Mouse (Mus musculus) neural tube, embryonic 15.5 days (tissue): ENCODE data around the gene Vmn1r55. TPM values are rescaled to one million over a fixed set of nuclear protein-coding genes. Genes with fewer than 3 reads are reported as not detected.

Experiments used
- ATAC-seq: fragments of 200-750 bp; cut with Nextera tagmentation; 2 replicates; pipeline ENCODE4 v1.8.0; 2017; ENCODE audit warnings: mild to moderate bottlenecking, moderate TSS enrichment, moderate library complexity; ENCODE audit not compliant: low FRiP score
- H3K27ac ChIP-seq: fragments of 300-500 bp; sonication (generic); replicated peaks from 2 replicates; pipeline ENCODE4 v1.5.1; 2015; ENCODE audit warnings: mild to moderate bottlenecking, inconsistent platforms
- H3K27me3 ChIP-seq: fragments of 300-500 bp; sonication (generic); replicated peaks from 2 replicates; pipeline ENCODE4 v1.6.1; 2015; ENCODE audit warnings: inconsistent platforms
- H3K36me3 ChIP-seq: fragments of 300-500 bp; sonication (generic); 2 replicates; pipeline ENCODE4 v1.6.1; 2015; ENCODE audit warnings: inconsistent platforms
- H3K4me1 ChIP-seq: fragments of 300-500 bp; sonication (generic); 2 replicates; pipeline ENCODE4 v1.6.1; 2015; ENCODE audit warnings: inconsistent platforms
- H3K4me2 ChIP-seq: fragments of 300-500 bp; sonication (generic); 2 replicates; pipeline ENCODE4 v1.6.1; 2015; ENCODE audit warnings: inconsistent platforms, mild to moderate bottlenecking, moderate library complexity
- H3K4me3 ChIP-seq: fragments of 300-500 bp; sonication (generic); replicated peaks from 2 replicates; pipeline ENCODE4 v1.5.1; 2015; ENCODE audit warnings: mild to moderate bottlenecking, inconsistent platforms
- H3K9ac ChIP-seq: fragments of 300-500 bp; sonication (generic); replicated peaks from 2 replicates; pipeline ENCODE4 v1.6.1; 2015; ENCODE audit warnings: mild to moderate bottlenecking, inconsistent platforms
- H3K9me3 ChIP-seq: fragments of 300-500 bp; sonication (generic); replicated peaks from 2 replicates; pipeline ENCODE4 v1.6.1; 2016; ENCODE audit warnings: inconsistent platforms
- WGBS: fragments of 180-500 bp; shearing (Covaris S2); methylation state at CpG from one replicate; pipeline ENCODE4 v1.1.7; 2015; ENCODE audit warnings: mixed read lengths; 5-methylcytosine and 5-hydroxymethylcytosine counted together
- polyA plus RNA-seq: library from polyadenylated mRNA; unstranded; fragments of >200 nt; fragmentation: Nextera tagmentation; extraction: Ambion mirVana; gene quantifications from 2 replicates; pipeline ENCODE4 v1.2.1, GENCODE M21; 2015

Vmn1r55 gene
- polyA plus RNA-seq, 1 experiment from 2014 or later = 0.05 TPM

GRCm38 (mm10) chr7:5092831-5093510, 56.5 kb downstream of the Vmn1r55 start:
- no peak for ATAC-seq
- WGBS = 93% methylated on average over 21 of the region's 21 CpGs

GRCm38 (mm10) chr7:5092381-5092780, 57.1 kb downstream of the Vmn1r55 start:
- no peak for ATAC-seq
- Histone ChIP-seq H3K27ac (no peak overlapping the region), H3K9me3 (no peaks in the 10 kb centered on the region), H3K4me3 (no peak overlapping the region), H3K27me3 (no peaks in the 10 kb centered on the region), H3K9ac (no peak overlapping the region), H3K4me1 (peaks cover 6% of the 10 kb centered on the region; the same call in 1 of the 2 replicates), H3K4me2 (no peak overlapping the region), H3K36me3 (peaks cover 60% of the 10 kb centered on the region)
- 85% methylated on average over 6 of the region's 6 CpGs for WGBS

More at GRCm38 (mm10) chr7:5092831-5093510, 56.5 kb downstream of the Vmn1r55 start:
- Histone ChIP-seq H3K4me1 (peaks cover 1% of the 10 kb centered on the region; the same call in 1 of the 2 replicates), H3K27ac (no peak overlapping the region), H3K9ac (no peak overlapping the region), H3K4me2 (no peak overlapping the region), H3K4me3 (no peak overlapping the region), H3K27me3 (no peaks in the 10 kb centered on the region), H3K36me3 (peaks cover 66% of the 10 kb centered on the region), H3K9me3 (no peaks in the 10 kb centered on the region)

GRCm38 (mm10) chr7:5091008-5091728, 58.3 kb downstream of the Vmn1r55 start:
- H3K27me3 ChIP-seq = no peaks in the 10 kb centered on the region
- no peak overlapping the region for H3K9ac ChIP-seq
- peaks cover 11% of the 10 kb centered on the region; the same call in 1 of the 2 replicates for H3K4me1 ChIP-seq
- H3K4me3 ChIP-seq = no peak overlapping the region
- no peak overlapping the region for H3K27ac ChIP-seq
- no peak overlapping the region for H3K4me2 ChIP-seq
- 92% methylated on average over 15 of the region's 15 CpGs for WGBS
- no peaks in the 10 kb centered on the region for H3K9me3 ChIP-seq
- ATAC-seq = no peak
- H3K36me3 ChIP-seq = peaks cover 50% of the 10 kb centered on the region

GRCm38 (mm10) chr7:5089853-5090252, 59.6 kb downstream of the Vmn1r55 start:
- no peaks in the 10 kb centered on the region for H3K9me3 ChIP-seq
- peaks cover 16% of the 10 kb centered on the region; the same call in 1 of the 2 replicates for H3K4me1 ChIP-seq
- H3K4me2 ChIP-seq = no peak overlapping the region
- no peak overlapping the region for H3K4me3 ChIP-seq
- ATAC-seq = no peak
- no peaks in the 10 kb centered on the region for H3K27me3 ChIP-seq
- no peak overlapping the region for H3K27ac ChIP-seq
- WGBS = 92% methylated on average over 15 of the region's 15 CpGs
- H3K36me3 ChIP-seq = peaks cover 39% of the 10 kb centered on the region
- H3K9ac ChIP-seq = no peak overlapping the region

GRCm38 (mm10) chr7:5087886-5088285, 61.6 kb downstream of the Vmn1r55 start:
- Histone ChIP-seq H3K36me3 (peaks cover 30% of the 10 kb centered on the region; the same call in 1 of the 2 replicates), H3K9me3 (no peaks in the 10 kb centered on the region), H3K4me3 (no peak overlapping the region), H3K27me3 (no peaks in the 10 kb centered on the region), H3K27ac (no peak overlapping the region), H3K4me1 (peaks cover 28% of the 10 kb centered on the region; the same call in 1 of the 2 replicates), H3K4me2 (no peak overlapping the region), H3K9ac (no peak overlapping the region)
- ATAC-seq = no peak
- 87% methylated on average over 4 of the region's 4 CpGs for WGBS

GRCm38 (mm10) chr7:5086921-5087440, 62.5 kb downstream of the Vmn1r55 start:
- Histone ChIP-seq H3K27ac (no peak overlapping the region), H3K9ac (no peak overlapping the region), H3K4me2 (no peak overlapping the region), H3K36me3 (peaks cover 24% of the 10 kb centered on the region; the same call in 1 of the 2 replicates), H3K27me3 (no peaks in the 10 kb centered on the region), H3K4me1 (peaks cover 35% of the 10 kb centered on the region), H3K4me3 (no peak overlapping the region), H3K9me3 (no peaks in the 10 kb centered on the region)
- WGBS = 63% methylated on average over 5 of the region's 5 CpGs
- no peak for ATAC-seq

- no peak overlapping the region for H3K27ac ChIP-seq
- peaks cover 49% of the 10 kb centered on the region for H3K4me1 ChIP-seq
- WGBS = 100% methylated on average over 1 of the region's 1 CpGs
- no peak overlapping the region for H3K9ac ChIP-seq
- H3K4me3 ChIP-seq = no peak overlapping the region
- peaks cover 15% of the 10 kb centered on the region; the same call in 1 of the 2 replicates for H3K36me3 ChIP-seq
- no peaks in the 10 kb centered on the region for H3K27me3 ChIP-seq
- no peak for ATAC-seq
- no peaks in the 10 kb centered on the region for H3K9me3 ChIP-seq
- H3K4me2 ChIP-seq = no peak overlapping the region
These were observed 64.0 kb downstream of the Vmn1r55 start for GRCm38 (mm10) chr7:5085512-5085911.

GRCm38 (mm10) chr7:5083325-5084105, 66.0 kb downstream of the Vmn1r55 start:
- no peak for ATAC-seq
- no peaks in the 10 kb centered on the region for H3K27me3 ChIP-seq
- WGBS = 93% methylated on average over 18 of the region's 18 CpGs
- peaks cover 14% of the 10 kb centered on the region for H3K36me3 ChIP-seq
- no peak overlapping the region for H3K4me2 ChIP-seq
- no peaks in the 10 kb centered on the region for H3K9me3 ChIP-seq
- no peak overlapping the region for H3K9ac ChIP-seq
- H3K27ac ChIP-seq = no peak overlapping the region
- no peak overlapping the region for H3K4me3 ChIP-seq
- peaks cover 49% of the 10 kb centered on the region for H3K4me1 ChIP-seq

- Histone ChIP-seq H3K27me3 (no peaks in the 10 kb centered on the region), H3K36me3 (peaks cover 29% of the 10 kb centered on the region), H3K4me1 (peaks cover 38% of the 10 kb centered on the region), H3K9me3 (no peaks in the 10 kb centered on the region), H3K4me3 (peak overlapping the region; percentile 94; the same call in 1 of the 2 replicates), H3K9ac (no peak overlapping the region), H3K27ac (no peak overlapping the region), H3K4me2 (peak overlapping the region; percentile 67)
- WGBS = 94% methylated on average over 2 of the region's 2 CpGs
- ATAC-seq = no peak
These were observed 67.5 kb downstream of the Vmn1r55 start for GRCm38 (mm10) chr7:5081939-5082338.

- WGBS = 80% methylated on average over 6 of the region's 6 CpGs
- peak overlapping the region; percentile 96 for H3K9ac ChIP-seq
These were observed 68.2 kb downstream of the Vmn1r55 start for GRCm38 (mm10) chr7:5081241-5081640.

GRCm38 (mm10) chr7:5080815-5081214, 68.7 kb downstream of the Vmn1r55 start:
- Histone ChIP-seq H3K27me3 (no peaks in the 10 kb centered on the region), H3K4me1 (peaks cover 37% of the 10 kb centered on the region), H3K36me3 (peaks cover 39% of the 10 kb centered on the region), H3K9me3 (no peaks in the 10 kb centered on the region), H3K4me2 (peak overlapping the region; percentile 67), H3K4me3 (peak overlapping the region; percentile 94), H3K27ac (peak overlapping the region; percentile 88), H3K9ac (peak overlapping the region; percentile 96)
- 17% methylated on average over 6 of the region's 6 CpGs for WGBS
- ATAC-seq = no peak

More at GRCm38 (mm10) chr7:5081241-5081640, 68.2 kb downstream of the Vmn1r55 start:
- 0 out of 2 replicates have a peak overlapping the region, but pooled peaks have one; percentile 88 for H3K27ac ChIP-seq
- H3K4me3 ChIP-seq = peak overlapping the region; percentile 94
- H3K4me1 ChIP-seq = peaks cover 37% of the 10 kb centered on the region
- no peak for ATAC-seq
- no peaks in the 10 kb centered on the region for H3K9me3 ChIP-seq
- H3K36me3 ChIP-seq = peaks cover 36% of the 10 kb centered on the region
- peak overlapping the region; percentile 67 for H3K4me2 ChIP-seq
- no peaks in the 10 kb centered on the region for H3K27me3 ChIP-seq
